Mouse (Mus musculus) heart, postnatal 0 days (tissue): ENCODE results near the gene Nckap5.

Experiments used
- CTCF ChIP-seq: IDR thresholded peaks from 2 replicates; pipeline ENCODE4 v1.5.1; 2016; ENCODE audit warnings: antibody characterized with exemption, control low read depth, low read depth
- EP300 ChIP-seq: IDR thresholded peaks from 2 replicates; pipeline ENCODE4 v1.6.1; 2016; ENCODE audit warnings: antibody characterized with exemption, low read depth

- TF ChIP-seq EP300 (peak; percentile 89), CTCF (no peak)
These were observed 28.9 kb downstream of the Nckap5 start for GRCm38 (mm10) chr1:126801706-126802105.
